Mouse (Mus musculus) stomach, embryonic 15.5 days (tissue): ENCODE measurements at regions not wholly inside any gene's neighbourhood (a gene's known extent, or its start where the extent isn't known, plus 50 kb on each side); places are given as distances from the start of the nearest gene placed in this dataset.

Experiments
- ATAC-seq: fragments of 200-750 bp; cut with Nextera tagmentation; 2 replicates; pipeline ENCODE4 v1.8.0; 2017; ENCODE audit warnings: low read depth, moderate number of reproducible peaks, moderate TSS enrichment; ENCODE audit not compliant: insufficient read depth, low FRiP score
- H3K27ac ChIP-seq: fragments of 300-500 bp; sonication (generic); 2 replicates; pipeline ENCODE4 v1.5.1; 2015; ENCODE audit warnings: mild to moderate bottlenecking, inconsistent platforms
- H3K27me3 ChIP-seq: fragments of 300-500 bp; sonication (generic); replicated peaks from 2 replicates; pipeline ENCODE4 v1.6.1; 2015; ENCODE audit warnings: inconsistent platforms
- H3K36me3 ChIP-seq: fragments of 300-500 bp; sonication (generic); 2 replicates; pipeline ENCODE4 v1.6.1; 2015; ENCODE audit warnings: inconsistent platforms
- H3K4me1 ChIP-seq: fragments of 300-500 bp; sonication (generic); 2 replicates; pipeline ENCODE4 v1.6.1; 2015; ENCODE audit warnings: inconsistent platforms
- H3K4me2 ChIP-seq: fragments of 300-500 bp; sonication (generic); 2 replicates; pipeline ENCODE4 v1.6.1; 2015; ENCODE audit warnings: mild to moderate bottlenecking, inconsistent platforms
- H3K4me3 ChIP-seq: fragments of 300-500 bp; sonication (generic); replicated peaks from 2 replicates; pipeline ENCODE4 v1.5.1; 2015; ENCODE audit warnings: inconsistent platforms
- H3K9ac ChIP-seq: fragments of 300-500 bp; sonication (generic); 2 replicates; pipeline ENCODE4 v1.6.1; 2015; ENCODE audit warnings: inconsistent platforms
- H3K9me3 ChIP-seq: fragments of 300-500 bp; sonication (generic); 2 replicates; pipeline ENCODE4 v1.6.1; 2016; ENCODE audit warnings: inconsistent platforms
- WGBS: fragments of 180-500 bp; shearing (Covaris S2); methylation state at CpG from one replicate; pipeline ENCODE4 v1.1.7; 2015; 5-methylcytosine and 5-hydroxymethylcytosine counted together

DNA sequence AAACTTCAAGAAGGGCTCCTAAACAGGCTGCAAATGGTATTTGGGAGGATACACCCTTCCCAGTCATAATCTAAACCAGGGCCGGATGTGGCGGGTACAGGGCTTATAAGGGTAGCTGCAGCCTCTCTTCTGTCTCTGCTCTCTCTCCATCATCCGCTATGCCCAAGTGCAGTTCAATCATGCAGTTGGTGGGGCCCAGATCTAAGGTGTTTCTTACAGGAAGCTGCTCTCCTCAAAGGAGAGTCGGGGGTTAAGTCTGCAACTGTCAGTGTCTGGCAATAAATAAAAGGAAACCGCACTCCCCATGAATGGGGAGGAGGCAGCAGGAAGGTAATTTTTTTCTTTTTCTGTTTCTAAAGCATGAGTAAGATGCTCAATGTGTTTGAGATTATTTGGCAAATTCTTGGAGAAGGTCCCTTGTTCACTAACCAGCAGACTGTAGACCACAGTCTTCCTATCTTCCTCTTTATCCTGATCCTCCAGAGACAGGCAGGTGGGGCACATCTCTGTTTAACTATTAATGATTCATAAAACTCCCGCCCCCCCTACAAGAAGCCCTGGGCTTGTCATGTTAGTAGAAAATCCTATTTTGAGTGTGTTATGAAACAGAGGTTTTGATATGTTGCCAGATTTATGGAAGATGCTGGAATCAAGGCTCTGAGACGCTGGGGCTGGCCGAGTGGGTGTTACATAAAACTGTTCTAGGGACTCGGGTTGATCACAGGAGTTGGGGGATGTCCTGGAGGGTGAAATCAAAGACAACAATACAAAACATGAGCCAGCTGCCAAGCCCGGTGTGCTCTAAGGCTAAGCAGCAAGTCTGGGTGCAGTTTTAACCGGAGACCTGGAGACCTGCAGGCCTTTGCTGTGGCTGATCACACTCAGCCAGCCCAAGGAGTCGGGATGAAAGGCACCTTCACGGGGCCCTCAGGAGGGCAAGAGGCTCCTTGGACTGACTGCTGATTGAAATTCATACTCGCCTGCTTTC, 69.3 kb upstream of the Irf2bp2 start:
- Histone ChIP-seq H3K4me2 (no peak overlapping the region), H3K27me3 (no peaks in the 10 kb centered on the region), H3K27ac (peak overlapping the region; percentile 88), H3K36me3 (no peaks in the 10 kb centered on the region), H3K9me3 (no peaks in the 10 kb centered on the region), H3K4me3 (no peak overlapping the region), H3K9ac (no peak overlapping the region), H3K4me1 (peaks cover 77% of the 10 kb centered on the region)
- no peak for ATAC-seq
- 22% methylated on average over 14 of the region's 14 CpGs for WGBS

DNA sequence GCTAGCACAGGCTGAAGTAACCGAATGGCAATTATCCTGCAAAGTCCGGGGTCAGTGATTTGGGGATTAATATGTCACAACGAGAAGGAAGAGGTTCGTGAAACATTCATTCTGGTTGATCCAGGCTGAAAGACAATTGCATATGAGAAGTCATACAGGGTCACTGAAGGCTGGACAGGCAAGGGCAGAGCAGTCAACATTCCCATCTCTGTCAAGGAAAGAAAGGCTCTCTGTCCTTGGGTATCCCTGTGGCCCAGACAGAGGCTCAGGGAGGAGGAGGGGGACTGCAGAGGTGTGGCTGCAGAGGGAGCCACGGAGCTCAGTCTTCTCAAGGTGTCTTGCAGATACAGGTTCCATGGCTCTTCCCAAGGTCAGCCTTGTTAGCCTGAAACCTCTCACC, 68.4 kb upstream of the Irf2bp2 start:
- H3K4me1 ChIP-seq = peaks cover 67% of the 10 kb centered on the region
- H3K4me3 ChIP-seq = no peak overlapping the region
- no peak overlapping the region for H3K4me2 ChIP-seq
- H3K9me3 ChIP-seq = no peaks in the 10 kb centered on the region
- 31% methylated on average over 5 of the region's 5 CpGs for WGBS
- H3K9ac ChIP-seq = no peak overlapping the region
- no peak for ATAC-seq
- H3K27ac ChIP-seq = peak overlapping the region; percentile 88
- H3K27me3 ChIP-seq = no peaks in the 10 kb centered on the region
- no peaks in the 10 kb centered on the region for H3K36me3 ChIP-seq

DNA sequence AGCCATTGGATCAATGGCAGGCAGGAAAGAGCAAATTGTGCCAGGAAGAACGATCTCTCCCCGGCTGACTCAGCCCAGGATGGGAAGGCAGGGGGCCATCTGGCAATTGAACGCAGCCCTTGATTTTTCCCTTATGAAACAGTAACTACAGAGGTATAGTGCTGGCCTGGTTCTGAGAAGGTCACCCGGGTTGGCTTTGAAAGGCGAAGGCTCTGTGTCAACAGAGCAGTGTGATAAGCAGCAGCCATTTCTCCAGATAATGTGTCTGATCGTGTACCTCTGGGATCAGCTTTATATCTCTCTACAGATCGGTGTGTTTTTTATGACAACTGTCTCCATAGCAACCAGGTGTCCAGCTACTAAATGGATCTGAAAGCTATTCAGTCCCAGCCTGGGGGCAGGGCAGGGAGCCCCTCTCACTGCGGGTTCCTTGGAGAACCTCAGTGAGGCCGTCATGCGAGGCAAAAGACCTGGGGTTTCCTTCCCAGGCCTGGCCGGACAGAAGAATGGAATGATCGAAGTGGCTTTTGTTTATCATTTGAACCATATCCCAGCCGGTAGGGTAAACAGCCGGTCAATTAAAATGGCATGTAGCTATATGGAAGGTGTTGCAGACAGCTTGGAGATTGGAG, 67.8 kb upstream of the Irf2bp2 start:
- Histone ChIP-seq H3K36me3 (no peaks in the 10 kb centered on the region), H3K4me3 (no peak overlapping the region), H3K27me3 (no peaks in the 10 kb centered on the region), H3K4me2 (peak overlapping the region; percentile 36; the same call in 1 of the 2 replicates), H3K9ac (no peak overlapping the region), H3K9me3 (no peaks in the 10 kb centered on the region), H3K4me1 (peaks cover 63% of the 10 kb centered on the region), H3K27ac (peak overlapping the region; percentile 88)
- no peak for ATAC-seq
- WGBS = 28% methylated on average over 14 of the region's 14 CpGs

DNA sequence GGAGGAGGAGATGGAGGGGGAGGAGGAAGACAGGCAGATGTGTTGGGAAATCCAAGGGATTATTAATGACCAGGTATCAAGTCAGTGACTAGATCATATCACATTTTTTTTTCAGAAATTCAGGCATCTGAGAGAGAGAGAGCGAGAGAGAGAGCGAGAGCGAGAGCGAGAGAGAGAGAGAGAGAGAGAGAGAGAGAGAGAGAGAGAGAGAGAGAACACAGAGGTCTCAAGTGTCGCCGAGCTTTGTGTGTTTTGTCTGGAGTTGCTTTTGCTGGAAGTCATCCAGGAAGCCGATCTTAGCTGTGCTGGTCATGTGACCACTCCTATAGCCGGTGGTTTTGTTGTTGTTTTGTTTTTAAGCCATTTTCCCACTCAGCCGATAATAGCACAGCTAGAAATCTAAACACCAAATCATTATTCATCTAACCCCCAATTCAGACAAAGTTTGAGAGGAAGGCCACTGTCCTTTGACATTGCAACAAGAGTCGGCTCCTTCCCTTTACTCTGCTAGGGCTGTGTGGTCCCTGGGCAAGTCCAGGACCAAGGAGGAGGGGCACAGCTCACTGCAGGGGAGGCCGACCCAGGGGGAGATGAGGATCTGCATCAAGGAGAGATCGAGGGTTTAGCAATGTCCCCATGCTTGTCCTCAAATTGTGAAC, 67.0 kb upstream of the Irf2bp2 start:
- H3K27ac ChIP-seq = peak overlapping the region; percentile 88
- 0 out of 2 replicates have a peak, but pooled peaks have one; percentile 18 for ATAC-seq
- no peaks in the 10 kb centered on the region for H3K36me3 ChIP-seq
- no peaks in the 10 kb centered on the region for H3K9me3 ChIP-seq
- no peak overlapping the region for H3K9ac ChIP-seq
- no peaks in the 10 kb centered on the region for H3K27me3 ChIP-seq
- 3% methylated on average over 8 of the region's 12 CpGs for WGBS
- H3K4me1 ChIP-seq = peaks cover 62% of the 10 kb centered on the region
- H3K4me3 ChIP-seq = no peak overlapping the region; the same call in 1 of the 2 replicates
- H3K4me2 ChIP-seq = peak overlapping the region; percentile 36

GRCm38 (mm10) chr8:126659691-126660657, 66.2 kb upstream of the Irf2bp2 start:
- ATAC-seq = 0 out of 2 replicates have a peak, but pooled peaks have one; percentile 32
- 27% methylated on average over 12 of the region's 12 CpGs for WGBS
- H3K9me3 ChIP-seq = no peaks in the 10 kb centered on the region
- peak overlapping the region; percentile 88 for H3K27ac ChIP-seq
- H3K9ac ChIP-seq = no peak overlapping the region
- H3K4me2 ChIP-seq = peak overlapping the region; percentile 36
- H3K27me3 ChIP-seq = no peaks in the 10 kb centered on the region
- H3K4me3 ChIP-seq = no peak overlapping the region; the same call in 1 of the 2 replicates
- H3K4me1 ChIP-seq = peaks cover 54% of the 10 kb centered on the region
- H3K36me3 ChIP-seq = no peaks in the 10 kb centered on the region

- Histone ChIP-seq H3K27me3 (no peaks in the 10 kb centered on the region), H3K9me3 (no peaks in the 10 kb centered on the region), H3K4me3 (no peak overlapping the region), H3K4me1 (peaks cover 29% of the 10 kb centered on the region), H3K36me3 (no peaks in the 10 kb centered on the region), H3K27ac (no peak overlapping the region), H3K4me2 (no peak overlapping the region), H3K9ac (no peak overlapping the region)
- WGBS = 78% methylated on average over 6 of the region's 6 CpGs
- ATAC-seq = no peak
Measured at GRCm38 (mm10) chr8:126657546-126657945, 63.8 kb upstream of the Irf2bp2 start.

DNA sequence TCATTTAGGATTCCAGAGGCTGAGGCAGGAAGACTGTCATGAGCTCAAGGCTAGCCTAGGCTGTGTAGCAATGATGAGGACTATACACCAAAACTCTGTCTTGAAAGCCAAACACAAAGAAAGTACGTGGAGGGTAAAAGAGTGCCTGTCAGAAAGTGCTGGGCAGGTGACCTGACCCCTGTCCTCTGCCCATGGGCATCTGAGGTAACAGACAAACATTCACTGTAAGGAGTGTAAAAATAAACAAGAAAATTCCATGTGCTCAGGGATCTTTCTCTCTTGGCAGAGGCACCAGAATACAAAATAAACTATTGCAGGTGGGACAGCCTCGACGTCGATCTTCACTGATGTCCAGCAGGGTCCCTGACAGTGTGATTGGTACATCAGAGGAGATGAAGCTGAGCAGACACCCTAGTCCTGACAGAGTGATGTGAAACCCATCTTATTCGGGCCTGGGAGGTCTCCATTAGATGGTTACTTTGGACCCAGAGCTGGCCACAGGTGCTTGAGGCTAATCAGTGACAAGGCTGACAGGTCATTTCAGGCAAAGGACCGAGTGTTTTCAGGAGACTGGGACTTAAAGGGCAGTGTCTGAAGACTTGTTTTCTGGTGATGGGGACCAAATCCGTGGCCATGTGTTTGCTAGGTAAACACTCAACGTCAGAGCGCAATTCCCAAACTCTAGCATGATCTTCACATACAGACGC, 62.9 kb upstream of the Irf2bp2 start:
- no peak for ATAC-seq
- Histone ChIP-seq H3K27me3 (no peaks in the 10 kb centered on the region), H3K27ac (no peak overlapping the region), H3K9me3 (no peaks in the 10 kb centered on the region), H3K36me3 (no peaks in the 10 kb centered on the region), H3K4me3 (no peak overlapping the region), H3K4me1 (peaks cover 21% of the 10 kb centered on the region), H3K4me2 (no peak overlapping the region), H3K9ac (no peak overlapping the region)
- 58% methylated on average over 10 of the region's 10 CpGs for WGBS

DNA sequence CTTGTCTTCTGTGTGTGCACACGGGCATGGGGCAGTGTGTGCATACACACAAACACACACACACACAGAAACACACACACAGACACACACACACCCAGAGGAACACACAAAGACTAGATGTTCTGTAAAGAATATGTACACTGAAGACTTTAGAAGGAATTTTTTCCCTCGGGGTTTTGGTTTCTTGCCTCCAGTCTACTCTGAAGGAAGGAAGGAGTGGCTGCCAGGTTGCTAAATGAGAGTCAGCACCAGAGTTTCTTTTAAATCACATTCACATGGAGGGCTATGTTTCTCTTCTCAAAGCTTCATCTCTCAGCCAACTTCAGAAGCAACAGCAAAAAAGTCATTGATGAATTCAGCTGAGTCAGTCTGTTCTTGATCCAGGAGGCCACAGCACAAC, 61.8 kb upstream of the Irf2bp2 start:
- Histone ChIP-seq H3K9ac (no peak overlapping the region), H3K27ac (no peak overlapping the region), H3K4me1 (peaks cover 12% of the 10 kb centered on the region), H3K36me3 (no peaks in the 10 kb centered on the region), H3K4me3 (no peak overlapping the region), H3K4me2 (no peak overlapping the region), H3K27me3 (no peaks in the 10 kb centered on the region), H3K9me3 (no peaks in the 10 kb centered on the region)
- no peak for ATAC-seq
- 38% methylated on average over 2 of the region's 2 CpGs for WGBS

GRCm38 (mm10) chr8:126654353-126654752, 60.6 kb upstream of the Irf2bp2 start:
- Histone ChIP-seq H3K4me1 (peaks cover 1% of the 10 kb centered on the region; the same call in 1 of the 2 replicates), H3K4me2 (no peak overlapping the region), H3K27me3 (no peaks in the 10 kb centered on the region), H3K9ac (no peak overlapping the region), H3K9me3 (no peaks in the 10 kb centered on the region), H3K4me3 (no peak overlapping the region), H3K27ac (no peak overlapping the region), H3K36me3 (no peaks in the 10 kb centered on the region)
- ATAC-seq = no peak
- WGBS = 88% methylated on average over 7 of the region's 7 CpGs

- Histone ChIP-seq H3K4me2 (no peak overlapping the region), H3K36me3 (no peaks in the 10 kb centered on the region), H3K4me1 (no peaks in the 10 kb centered on the region; the same call in 1 of the 2 replicates), H3K27me3 (no peaks in the 10 kb centered on the region), H3K9me3 (no peaks in the 10 kb centered on the region), H3K9ac (no peak overlapping the region), H3K4me3 (no peak overlapping the region), H3K27ac (no peak overlapping the region)
- WGBS = 76% methylated on average over 5 of the region's 5 CpGs
- ATAC-seq = no peak
Measured at GRCm38 (mm10) chr8:126652151-126652550, 58.4 kb upstream of the Irf2bp2 start.
